In genomic region chr10:128909567-128910028, GRCm38 (mm10) we compare ENCODE assay signal across 8 mouse cellular contexts. TPM values are rescaled to one million over a fixed set of nuclear protein-coding genes. Genes with fewer than 3 reads are reported as not detected.
A peak's percentile ranks its signal among the peaks of the same experiment; 100 is the strongest.
DNase-seq lines count a peak whose midpoint lies in the region; ATAC-seq and TF ChIP-seq lines count a peak whose summit lies in the region.

No protein-coding gene starts in this region.

- H3K4me1 ChIP-seq in ES-E14 (ENCODE audit: control insufficient read depth in 2 of 2, insufficient read depth in 2 of 2, low read length in 2 of 2, poor library complexity in 1 of 2): peaks cover 0 to 12% of the 10 kb centered on the region in 2 experiments; a peak in 3 of 4 replicates
- peaks cover 5% of the 10 kb centered on the region for H3K4me1 ChIP-seq in cerebellum, adult 2 months (ENCODE audit: control insufficient read depth, insufficient read depth, low read length)
- H3K4me1 ChIP-seq in forebrain, postnatal 0 days (ENCODE audit: insufficient read depth): no peaks in the 10 kb centered on the region
- peaks cover 31% of the 10 kb centered on the region for H3K4me1 ChIP-seq in lung, embryonic 15.5 days

- TF ChIP-seq CTCF in cerebellum, adult 2 months (IDR thresholded peaks at IDR 0.05; ENCODE audit: borderline replicate concordance, insufficient read depth, low read depth, low read length): no peak
- TF ChIP-seq CTCF in forebrain, postnatal 0 days (IDR thresholded peaks at IDR 0.05; ENCODE audit: low read depth): no peak

- no peaks in the 10 kb centered on the region for H3K9me3 ChIP-seq in ES-E14 (ENCODE audit: control insufficient read depth, insufficient read depth, low read depth, low read length)
- H3K9me3 ChIP-seq in forebrain, postnatal 0 days (ENCODE audit: low read length): no peaks in the 10 kb centered on the region
- no peaks in the 10 kb centered on the region for H3K9me3 ChIP-seq in lung, embryonic 15.5 days

- peak; percentile 66 for ATAC-seq in forebrain, postnatal 0 days
- peak; percentile 92 for ATAC-seq in lung, embryonic 15.5 days (ENCODE audit: borderline replicate concordance, extremely low read depth, low FRiP score, low TSS enrichment)
- ATAC-seq in CD4-positive, CD25-positive, alpha-beta regulatory T cell, adult 4 months: no peak

- H3K4me2 ChIP-seq in forebrain, postnatal 0 days (ENCODE audit: low read depth): peak overlapping the region; percentile 90
- H3K4me2 ChIP-seq in lung, embryonic 15.5 days: peak overlapping the region; percentile 83

- intact Hi-C loops in heart, postnatal 36 days (cut with DNase I): no loop called here

- peak; percentile 71 for DNase-seq in ES-E14 (ENCODE audit: low read depth, low spot score)
- DNase-seq in cerebellum, adult 2 months: peak; percentile 64 to 71
- peak; percentile 68 for DNase-seq in forebrain, postnatal 0 days
- DNase-seq in heart, postnatal 36 days: peak; percentile 77 to 83
- peak; percentile 68 to 77 for DNase-seq in layer of hippocampus, adult 8-10 months (ENCODE audit: low spot score in 2 of 2)
- peak; percentile 89 for DNase-seq in ovary, adult 18-20 months (ENCODE audit: low spot score)

- no peaks in the 10 kb centered on the region for H3K27me3 ChIP-seq in cerebellum, adult 2 months (ENCODE audit: control insufficient read depth, insufficient read depth, low read length)
- no peaks in the 10 kb centered on the region for H3K27me3 ChIP-seq in forebrain, postnatal 0 days (ENCODE audit: insufficient read depth, low read length)
- H3K27me3 ChIP-seq in lung, embryonic 15.5 days: no peaks in the 10 kb centered on the region

- in situ Hi-C loops in ES-E14 (cut with MboI; ENCODE audit: low sequenced_read_pairs in 2 of 2, unreplicated experiment in 2 of 2): no loop called here

- H3K36me3 ChIP-seq in ES-E14 (ENCODE audit: control insufficient read depth, insufficient read depth, low read length, poor library complexity, severe bottlenecking): peaks cover 18% of the 10 kb centered on the region
- H3K36me3 ChIP-seq in forebrain, postnatal 0 days (ENCODE audit: insufficient read depth): no peaks in the 10 kb centered on the region
- peaks cover 22% of the 10 kb centered on the region for H3K36me3 ChIP-seq in lung, embryonic 15.5 days

- H3K4me3 ChIP-seq in ES-E14 (ENCODE audit: insufficient read depth in 1 of 2, low read depth in 1 of 2, low read length in 2 of 2, poor library complexity in 1 of 2, severe bottlenecking in 1 of 2): peak overlapping the region; percentile 93 to 96
- H3K4me3 ChIP-seq in cerebellum, adult 2 months (replicated peaks; ENCODE audit: insufficient read depth, low read depth, low read length): peak overlapping the region; percentile 60
- H3K4me3 ChIP-seq in forebrain, postnatal 0 days (ENCODE audit: low read depth, low read length): peak overlapping the region; percentile 74
- peak overlapping the region; percentile 94 for H3K4me3 ChIP-seq in lung, embryonic 15.5 days

- peak overlapping the region; percentile 23; the same call in 1 of the 2 replicates for H3K27ac ChIP-seq in ES-E14 (ENCODE audit: insufficient read depth, low read depth, low read length, poor library complexity, severe bottlenecking)
- peak overlapping the region; percentile 41; the same call in 1 of the 2 replicates for H3K27ac ChIP-seq in cerebellum, adult 2 months (ENCODE audit: insufficient read depth, low read length)
- H3K27ac ChIP-seq in forebrain, postnatal 0 days (ENCODE audit: low read depth, low read length): peak overlapping the region; percentile 40; the same call in 1 of the 2 replicates
- peak overlapping the region; percentile 88 for H3K27ac ChIP-seq in lung, embryonic 15.5 days

- no peak for TF ChIP-seq POLR2A in cerebellum, adult 2 months (IDR thresholded peaks at IDR 0.05; ENCODE audit: borderline replicate concordance, insufficient read depth, low read length)

- WGBS in cerebellum, adult 2 months: 1% methylated on average over 39 of the region's 41 CpGs
- WGBS in forebrain, postnatal 0 days: 1% methylated on average over 28 of the region's 41 CpGs
- under 1% methylated on average over 29 of the region's 41 CpGs for WGBS in lung, embryonic 15.5 days

- peak overlapping the region; percentile 97 for H3K9ac ChIP-seq in ES-E14 (ENCODE audit: insufficient read depth, low read depth, low read length, poor library complexity, severe bottlenecking)
- peak overlapping the region; percentile 69 for H3K9ac ChIP-seq in forebrain, postnatal 0 days
- H3K9ac ChIP-seq in lung, embryonic 15.5 days: peak overlapping the region; percentile 94

TF ChIP-seq in ES-E14, 5 proteins besides CTCF, POLR2A, EP300 and RAD21:
- TF ChIP-seq HCFC1 (IDR thresholded peaks at IDR 0.05; ENCODE audit: borderline replicate concordance, insufficient read depth, low read length) (no peak), MAFK (IDR thresholded peaks at IDR 0.05; ENCODE audit: insufficient read depth, low read depth, low read length) (no peak), ZNF384 (IDR thresholded peaks at IDR 0.05; ENCODE audit: low read depth, low read length) (no peak), CHD2 (IDR thresholded peaks at IDR 0.05; ENCODE audit: low read depth, low read length) (no peak), ZC3H11A (IDR thresholded peaks at IDR 0.05; ENCODE audit: borderline replicate concordance, low read depth, low read length) (no peak)

RNA-seq across cellular contexts. Expression of gene Cd63, which starts 8.8 kb away (rescaled TPM):
- total RNA-seq in ES-E14 (2012; rRNA removed): 158 and 226 TPM in 2 replicates
- 108 and 110 TPM in 2 replicates for polyA plus RNA-seq in cerebellum, adult 2 months (2012; rRNA removed)
- total RNA-seq in forebrain, postnatal 0 days (2014; rRNA removed): 11.7 and 25.2 TPM in 2 replicates
- 168 and 188 TPM in 2 replicates for polyA plus RNA-seq in forebrain, postnatal 0 days (2015; fragmentation: Nextera tagmentation; extraction: Ambion mirVana)
- total RNA-seq in heart, postnatal 36 days (2021): 100 to 1,000 TPM; 117 to 143 TPM
- total RNA-seq in layer of hippocampus, adult 8-10 months (2022): 100 to 1,000 TPM in 2 of 4 experiments, 10 to 100 TPM in 2; 76.9 to 199 (median 126) TPM
- 552 and 585 TPM in 2 replicates for polyA plus RNA-seq in lung, embryonic 15.5 days (2015; fragmentation: Nextera tagmentation; extraction: Ambion mirVana)
- polyA plus RNA-seq in CD4-positive, CD25-positive, alpha-beta regulatory T cell, adult 4 months (2017; shearing (Covaris generic)): under 1 TPM; 0.51 to 0.65 TPM

RNA-seq across cellular contexts. Expression of gene Rdh5, which starts 13.1 kb away (rescaled TPM):
- 3.9 and 6.8 TPM in 2 replicates for total RNA-seq in ES-E14 (2012; rRNA removed)
- polyA plus RNA-seq in cerebellum, adult 2 months (2012; rRNA removed): 37.0 and 45.7 TPM in 2 replicates
- total RNA-seq in forebrain, postnatal 0 days (2014; rRNA removed): 4.1 and 5.8 TPM in 2 replicates
- polyA plus RNA-seq in forebrain, postnatal 0 days (2015; fragmentation: Nextera tagmentation; extraction: Ambion mirVana): 6.9 and 10.2 TPM in 2 replicates
- 1 to 10 TPM; 6.4 to 7.5 TPM for total RNA-seq in heart, postnatal 36 days (2021)
- total RNA-seq in layer of hippocampus, adult 8-10 months (2022): 1 to 10 TPM; 4.5 to 7.8 (median 7.2) TPM
- 12.5 and 17.3 TPM in 2 replicates for polyA plus RNA-seq in lung, embryonic 15.5 days (2015; fragmentation: Nextera tagmentation; extraction: Ambion mirVana)
- 10 to 100 TPM; 12.4 to 23.7 TPM for polyA plus RNA-seq in CD4-positive, CD25-positive, alpha-beta regulatory T cell, adult 4 months (2017; shearing (Covaris generic))

RNA-seq across cellular contexts. Expression of gene Bloc1s1, which starts 14.2 kb away (rescaled TPM):
- total RNA-seq in ES-E14 (2012; rRNA removed): 71.2 and 90.0 TPM in 2 replicates
- polyA plus RNA-seq in cerebellum, adult 2 months (2012; rRNA removed): 350 and 357 TPM in 2 replicates
- 120 and 149 TPM in 2 replicates for total RNA-seq in forebrain, postnatal 0 days (2014; rRNA removed)
- 246 and 305 TPM in 2 replicates for polyA plus RNA-seq in forebrain, postnatal 0 days (2015; fragmentation: Nextera tagmentation; extraction: Ambion mirVana)
- total RNA-seq in heart, postnatal 36 days (2021): 100 to 1,000 TPM; 184 to 206 TPM
- 100 to 1,000 TPM in 2 of 4 experiments, 10 to 100 TPM in 2; 69.0 to 104 (median 90.6) TPM for total RNA-seq in layer of hippocampus, adult 8-10 months (2022)
- 186 and 195 TPM in 2 replicates for polyA plus RNA-seq in lung, embryonic 15.5 days (2015; fragmentation: Nextera tagmentation; extraction: Ambion mirVana)
- polyA plus RNA-seq in CD4-positive, CD25-positive, alpha-beta regulatory T cell, adult 4 months (2017; shearing (Covaris generic)): 100 to 1,000 TPM; 227 to 233 TPM

RNA-seq across cellular contexts. Expression of gene Gdf11, which starts 18.1 kb away (rescaled TPM):
- total RNA-seq in ES-E14 (2012; rRNA removed): 3.1 and 4.6 TPM in 2 replicates
- polyA plus RNA-seq in cerebellum, adult 2 months (2012; rRNA removed): 13.6 and 14.8 TPM in 2 replicates
- total RNA-seq in forebrain, postnatal 0 days (2014; rRNA removed): 15.7 and 19.1 TPM in 2 replicates
- polyA plus RNA-seq in forebrain, postnatal 0 days (2015; fragmentation: Nextera tagmentation; extraction: Ambion mirVana): 4.3 and 6.7 TPM in 2 replicates
- total RNA-seq in heart, postnatal 36 days (2021): 1 to 10 TPM; 1.9 to 2.8 TPM
- 10 to 100 TPM; 19.9 to 22.7 (median 22.3) TPM for total RNA-seq in layer of hippocampus, adult 8-10 months (2022)
- 3.7 and 4.8 TPM in 2 replicates for polyA plus RNA-seq in lung, embryonic 15.5 days (2015; fragmentation: Nextera tagmentation; extraction: Ambion mirVana)
- 1 to 10 TPM; 7.9 to 8.1 TPM for polyA plus RNA-seq in CD4-positive, CD25-positive, alpha-beta regulatory T cell, adult 4 months (2017; shearing (Covaris generic))

RNA-seq across cellular contexts. Expression of gene Itga7, which starts 24.0 kb away (rescaled TPM):
- total RNA-seq in ES-E14 (2012; rRNA removed): 10.1 and 17.6 TPM in 2 replicates
- 96.2 and 106 TPM in 2 replicates for polyA plus RNA-seq in cerebellum, adult 2 months (2012; rRNA removed)
- 7.7 and 12.7 TPM in 2 replicates for total RNA-seq in forebrain, postnatal 0 days (2014; rRNA removed)
- 5.8 and 7.7 TPM in 2 replicates for polyA plus RNA-seq in forebrain, postnatal 0 days (2015; fragmentation: Nextera tagmentation; extraction: Ambion mirVana)
- 100 to 1,000 TPM; 160 to 167 TPM for total RNA-seq in heart, postnatal 36 days (2021)
- 10 to 100 TPM; 29.5 to 35.4 (median 31.6) TPM for total RNA-seq in layer of hippocampus, adult 8-10 months (2022)
- 5.0 TPM in 2 replicates for polyA plus RNA-seq in lung, embryonic 15.5 days (2015; fragmentation: Nextera tagmentation; extraction: Ambion mirVana)
- 1 to 10 TPM; 2.9 to 3.1 TPM for polyA plus RNA-seq in CD4-positive, CD25-positive, alpha-beta regulatory T cell, adult 4 months (2017; shearing (Covaris generic))

Comparison
In these comparisons a context has a peak if more than half of its experiments do, and no peak if none do; other contexts are left out.
1. H3K27ac ChIP-seq: peak in every context shown above with its lines; median percentile 88 in lung, embryonic 15.5 days; 41 in cerebellum, adult 2 months; 40 in forebrain, postnatal 0 days; 23 in ES-E14.